Mouse (Mus musculus): ENCODE measurements around the gene Reps1. TPM values are rescaled to one million over a fixed set of nuclear protein-coding genes. Genes with fewer than 3 reads are reported as not detected.

The Reps1 gene
- polyA plus RNA-seq, 1 experiment = 78.1 TPM

DNA sequence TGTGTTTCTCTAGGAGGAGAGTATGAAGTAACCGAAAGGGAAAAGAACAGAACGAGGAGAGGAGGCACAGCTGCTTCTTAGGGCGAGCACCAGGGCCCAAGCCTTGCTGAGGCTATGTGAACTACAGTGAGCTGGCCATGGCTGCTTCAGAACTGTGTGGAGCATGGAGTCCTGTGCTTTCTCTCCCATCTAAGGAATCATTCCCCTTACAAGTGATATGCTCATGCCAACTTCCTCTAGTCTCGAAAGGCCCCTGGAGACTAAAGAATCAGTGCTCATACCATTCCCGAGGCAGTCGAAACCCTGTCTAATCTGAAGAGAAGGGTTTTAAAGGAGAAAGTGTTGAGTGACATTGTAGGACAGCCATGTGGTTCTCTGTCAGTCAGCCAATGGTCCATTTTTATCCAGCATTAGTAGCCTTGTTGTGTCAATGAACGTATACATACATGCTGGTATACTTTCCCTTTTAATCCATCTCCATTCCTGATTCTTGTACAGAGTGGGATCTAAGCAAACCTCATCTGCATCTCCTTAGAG lies 106.8 kb downstream of the Reps1 start:
- no peaks in the 10 kb centered on the region for H3K27me3 ChIP-seq (ENCODE audit: control insufficient read depth, insufficient read depth, low read length, poor library complexity, severe bottlenecking)
- no peak overlapping the region for H3K27ac ChIP-seq (ENCODE audit: insufficient read depth, low read length)
- H3K36me3 ChIP-seq (ENCODE audit: control insufficient read depth, insufficient read depth, low read length, poor library complexity, severe bottlenecking) = no peaks in the 10 kb centered on the region
- H3K4me1 ChIP-seq (ENCODE audit: control insufficient read depth, insufficient read depth, low read length) = no peaks in the 10 kb centered on the region
- no peaks in the 10 kb centered on the region for H3K9me3 ChIP-seq (replicated peaks; ENCODE audit: control insufficient read depth, insufficient read depth, low read length, poor library complexity, severe bottlenecking)
- H3K4me3 ChIP-seq (ENCODE audit: low read depth, low read length) = no peak overlapping the region
- TF ChIP-seq POLR2A (IDR thresholded peaks at IDR 0.05; ENCODE audit: insufficient read depth, low read length) = no peak
- no peak for TF ChIP-seq EP300 (IDR thresholded peaks at IDR 0.05; ENCODE audit: insufficient read depth, low read depth, low read length)
- TF ChIP-seq CTCF (IDR thresholded peaks at IDR 0.05; ENCODE audit: low read depth, low read length) = no peak
- H3K9ac ChIP-seq (ENCODE audit: low read depth, poor library complexity, severe bottlenecking) = no peak overlapping the region

Other genes starting within 250 kb of the Reps1 start
- gene Heca, start 107.8 kb upstream of the Reps1 start, polyA plus RNA-seq (2011; ENCODE audit: insufficient read depth, insufficient read length, low read depth, missing spikeins) = 29.0 and 30.8 TPM in 2 replicates
- 54.5 and 58.5 TPM in 2 replicates for gene Abracl, start 32.6 kb upstream of the Reps1 start, polyA plus RNA-seq (2011; ENCODE audit: insufficient read depth, insufficient read length, low read depth, missing spikeins)
- 0.52 and 1.5 TPM in 2 replicates for gene Ect2l, start 155.0 kb downstream of the Reps1 start, polyA plus RNA-seq (2011; ENCODE audit: insufficient read depth, insufficient read length, low read depth, missing spikeins)
- gene Ccdc28a, start 179.1 kb downstream of the Reps1 start, polyA plus RNA-seq (2011; ENCODE audit: insufficient read depth, insufficient read length, low read depth, missing spikeins) = 9.6 and 12.9 TPM in 2 replicates

All from ES-Bruce4 (cell line).